Mouse (Mus musculus): ENCODE measurements at regions not wholly inside any gene's neighbourhood (a gene's known extent, or its start where the extent isn't known, plus 50 kb on each side); places are given as distances from the start of the nearest gene placed in this dataset.

GRCm38 (mm10) chr3:47498016-47498415 lies 1050.0 kb upstream of the Pabpc4l start:
- no peak for ATAC-seq (replicated peaks; ENCODE audit: low FRiP score, low read depth)
- no peak for TF ChIP-seq CTCF (IDR thresholded peaks at IDR 0.05; ENCODE audit: low read depth)
- no peak overlapping the region for H3K27ac ChIP-seq
- H3K27me3 ChIP-seq (ENCODE audit: insufficient read depth, low read length): no peaks in the 10 kb centered on the region
- H3K9me3 ChIP-seq (replicated peaks; ENCODE audit: low read length): no peaks in the 10 kb centered on the region
- no peak for DNase-seq (ENCODE audit: low spot score)
- no peak overlapping the region for H3K4me3 ChIP-seq (replicated peaks; ENCODE audit: low read depth, low read length)
- 38% methylated on average over 2 of the region's 2 CpGs for WGBS
- H3K4me1 ChIP-seq (replicated peaks; ENCODE audit: insufficient read depth, low read length): no peaks in the 10 kb centered on the region
- no peaks in the 10 kb centered on the region for H3K36me3 ChIP-seq (ENCODE audit: insufficient read depth, low read length)
- no peak overlapping the region for H3K9ac ChIP-seq (ENCODE audit: low read depth, low read length)
- H3K4me2 ChIP-seq (ENCODE audit: low read length): no peak overlapping the region

- H3K27me3 ChIP-seq (ENCODE audit: insufficient read depth, low read length): no peaks in the 10 kb centered on the region
- no peak overlapping the region for H3K4me3 ChIP-seq (replicated peaks; ENCODE audit: low read depth, low read length)
- DNase-seq (ENCODE audit: low spot score) (no peak), ATAC-seq (replicated peaks; ENCODE audit: low FRiP score, low read depth) (no peak)
- no peaks in the 10 kb centered on the region for H3K9me3 ChIP-seq (replicated peaks; ENCODE audit: low read length)
- no peak for TF ChIP-seq CTCF (IDR thresholded peaks at IDR 0.05; ENCODE audit: low read depth)
- no peaks in the 10 kb centered on the region for H3K36me3 ChIP-seq (ENCODE audit: insufficient read depth, low read length)
- 92% methylated on average over 1 of the region's 1 CpGs for WGBS
- no peak overlapping the region for H3K27ac ChIP-seq
- H3K9ac ChIP-seq (ENCODE audit: low read depth, low read length): no peak overlapping the region
- H3K4me1 ChIP-seq (replicated peaks; ENCODE audit: insufficient read depth, low read length): no peaks in the 10 kb centered on the region
- H3K4me2 ChIP-seq (ENCODE audit: low read length): no peak overlapping the region
These were observed 1023.3 kb upstream of the Pabpc4l start for GRCm38 (mm10) chr3:47471286-47471685.

GRCm38 (mm10) chr3:47469860-47470259 lies 1021.8 kb upstream of the Pabpc4l start:
- ATAC-seq (replicated peaks; ENCODE audit: low FRiP score, low read depth): no peak
- no peak for DNase-seq (ENCODE audit: low spot score)
- Histone ChIP-seq H3K4me3 (replicated peaks; ENCODE audit: low read depth, low read length) (no peak overlapping the region), H3K9me3 (replicated peaks; ENCODE audit: low read length) (no peaks in the 10 kb centered on the region), H3K27ac (no peak overlapping the region), H3K4me2 (ENCODE audit: low read length) (no peak overlapping the region), H3K9ac (ENCODE audit: low read depth, low read length) (no peak overlapping the region), H3K36me3 (ENCODE audit: insufficient read depth, low read length) (no peaks in the 10 kb centered on the region), H3K4me1 (replicated peaks; ENCODE audit: insufficient read depth, low read length) (no peaks in the 10 kb centered on the region), H3K27me3 (ENCODE audit: insufficient read depth, low read length) (no peaks in the 10 kb centered on the region)
- WGBS: 29% methylated on average over 2 of the region's 2 CpGs
- TF ChIP-seq CTCF (IDR thresholded peaks at IDR 0.05; ENCODE audit: low read depth): no peak

GRCm38 (mm10) chr3:47463556-47463955 lies 1015.5 kb upstream of the Pabpc4l start:
- Histone ChIP-seq H3K4me2 (ENCODE audit: low read length) (no peak overlapping the region), H3K36me3 (ENCODE audit: insufficient read depth, low read length) (no peaks in the 10 kb centered on the region), H3K27ac (no peak overlapping the region), H3K4me3 (replicated peaks; ENCODE audit: low read depth, low read length) (no peak overlapping the region), H3K9ac (ENCODE audit: low read depth, low read length) (no peak overlapping the region), H3K27me3 (ENCODE audit: insufficient read depth, low read length) (no peaks in the 10 kb centered on the region), H3K4me1 (replicated peaks; ENCODE audit: insufficient read depth, low read length) (no peaks in the 10 kb centered on the region), H3K9me3 (replicated peaks; ENCODE audit: low read length) (no peaks in the 10 kb centered on the region)
- no peak for TF ChIP-seq CTCF (IDR thresholded peaks at IDR 0.05; ENCODE audit: low read depth)
- no peak for ATAC-seq (replicated peaks; ENCODE audit: low FRiP score, low read depth)
- DNase-seq (ENCODE audit: low spot score): no peak
- WGBS: 77% methylated on average over 1 of the region's 1 CpGs

- Histone ChIP-seq H3K4me2 (ENCODE audit: low read length) (no peak overlapping the region), H3K9ac (ENCODE audit: low read depth, low read length) (no peak overlapping the region)
These were observed 1002.0 kb upstream of the Pabpc4l start for GRCm38 (mm10) chr3:47450026-47450425.

GRCm38 (mm10) chr3:47440403-47440802 lies 992.4 kb upstream of the Pabpc4l start:
- H3K4me3 ChIP-seq (replicated peaks; ENCODE audit: low read depth, low read length): no peak overlapping the region
- H3K4me2 ChIP-seq (ENCODE audit: low read length): no peak overlapping the region
- peak; percentile 72; the same call in 1 of the 2 replicates for ATAC-seq (replicated peaks; ENCODE audit: low FRiP score, low read depth)
- DNase-seq (ENCODE audit: low spot score): peak; percentile 46
- no peaks in the 10 kb centered on the region for H3K4me1 ChIP-seq (replicated peaks; ENCODE audit: insufficient read depth, low read length)
- H3K36me3 ChIP-seq (ENCODE audit: insufficient read depth, low read length): no peaks in the 10 kb centered on the region
- WGBS: 48% methylated on average over 1 of the region's 1 CpGs
- H3K27me3 ChIP-seq (ENCODE audit: insufficient read depth, low read length): no peaks in the 10 kb centered on the region
- H3K9ac ChIP-seq (ENCODE audit: low read depth, low read length): no peak overlapping the region
- TF ChIP-seq CTCF (IDR thresholded peaks at IDR 0.05; ENCODE audit: low read depth): no peak
- H3K9me3 ChIP-seq (replicated peaks; ENCODE audit: low read length): no peaks in the 10 kb centered on the region
- no peak overlapping the region for H3K27ac ChIP-seq

More at GRCm38 (mm10) chr3:47450026-47450425, 1002.0 kb upstream of the Pabpc4l start:
- Histone ChIP-seq H3K4me1 (replicated peaks; ENCODE audit: insufficient read depth, low read length) (no peaks in the 10 kb centered on the region), H3K27me3 (ENCODE audit: insufficient read depth, low read length) (no peaks in the 10 kb centered on the region), H3K27ac (no peak overlapping the region), H3K4me3 (replicated peaks; ENCODE audit: low read depth, low read length) (no peak overlapping the region), H3K9me3 (replicated peaks; ENCODE audit: low read length) (no peaks in the 10 kb centered on the region), H3K36me3 (ENCODE audit: insufficient read depth, low read length) (no peaks in the 10 kb centered on the region)
- no peak for ATAC-seq (replicated peaks; ENCODE audit: low FRiP score, low read depth)
- no peak for DNase-seq (ENCODE audit: low spot score)
- no peak for TF ChIP-seq CTCF (IDR thresholded peaks at IDR 0.05; ENCODE audit: low read depth)
- WGBS: 73% methylated on average over 2 of the region's 2 CpGs

- H3K9me3 ChIP-seq (replicated peaks; ENCODE audit: low read length): no peaks in the 10 kb centered on the region
- 55% methylated on average over 2 of the region's 2 CpGs for WGBS
- DNase-seq (ENCODE audit: low spot score): no peak
- H3K4me3 ChIP-seq (replicated peaks; ENCODE audit: low read depth, low read length): no peak overlapping the region
- no peaks in the 10 kb centered on the region for H3K4me1 ChIP-seq (replicated peaks; ENCODE audit: insufficient read depth, low read length)
- H3K9ac ChIP-seq (ENCODE audit: low read depth, low read length): no peak overlapping the region
- no peak overlapping the region for H3K4me2 ChIP-seq (ENCODE audit: low read length)
- no peaks in the 10 kb centered on the region for H3K36me3 ChIP-seq (ENCODE audit: insufficient read depth, low read length)
- no peaks in the 10 kb centered on the region for H3K27me3 ChIP-seq (ENCODE audit: insufficient read depth, low read length)
- ATAC-seq (replicated peaks; ENCODE audit: low FRiP score, low read depth): no peak
- no peak overlapping the region for H3K27ac ChIP-seq
- no peak for TF ChIP-seq CTCF (IDR thresholded peaks at IDR 0.05; ENCODE audit: low read depth)
These were observed 987.5 kb upstream of the Pabpc4l start for GRCm38 (mm10) chr3:47435551-47435950.

All from kidney, postnatal 0 days (tissue).